Mouse (Mus musculus) NIH3T3 (cell line): Measurements from ENCODE around the gene Cyp2w1.

ENCODE experiments used
- DNase-seq: peaks from one replicate; pipeline ENCODE4 v3.0.0-alpha.2; 2012; ENCODE audit warnings: low read depth

Cyp2w1 gene

DNA sequence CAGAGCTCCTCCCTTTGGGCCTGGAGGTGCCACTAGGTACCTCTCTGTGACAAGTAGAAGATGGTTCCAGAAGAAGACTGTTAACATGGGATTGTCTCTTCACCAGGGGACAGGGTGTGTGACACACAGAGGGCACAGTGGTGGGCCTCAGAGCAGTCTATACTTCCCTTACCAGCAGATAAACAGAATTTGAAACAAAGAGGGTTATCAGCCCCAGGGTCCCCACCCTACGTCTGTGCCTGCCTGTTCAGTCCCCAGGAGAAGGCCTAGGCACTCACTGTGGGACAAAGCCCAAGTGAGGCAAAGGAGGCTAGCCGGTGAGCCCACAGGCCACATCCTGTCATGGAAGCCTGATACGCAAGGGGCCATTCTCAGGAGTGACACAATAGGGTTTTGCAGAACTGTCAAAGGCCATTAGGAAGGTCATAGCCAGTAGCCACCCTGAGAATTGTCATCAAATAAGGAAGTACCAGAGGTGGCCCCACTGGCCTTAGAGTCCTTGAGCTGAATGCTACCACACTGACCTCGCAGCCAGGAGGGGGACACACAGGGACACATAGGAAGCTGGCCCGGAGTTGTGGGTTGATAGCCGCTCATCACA, 52.5 kb downstream of the Cyp2w1 start, which contains the start of gene C130050O18Rik:
Gene C130050O18Rik, plus strand, starts transcription at position 480 of the 601 bp plus-strand sequence.
- no peak for DNase-seq

DNA sequence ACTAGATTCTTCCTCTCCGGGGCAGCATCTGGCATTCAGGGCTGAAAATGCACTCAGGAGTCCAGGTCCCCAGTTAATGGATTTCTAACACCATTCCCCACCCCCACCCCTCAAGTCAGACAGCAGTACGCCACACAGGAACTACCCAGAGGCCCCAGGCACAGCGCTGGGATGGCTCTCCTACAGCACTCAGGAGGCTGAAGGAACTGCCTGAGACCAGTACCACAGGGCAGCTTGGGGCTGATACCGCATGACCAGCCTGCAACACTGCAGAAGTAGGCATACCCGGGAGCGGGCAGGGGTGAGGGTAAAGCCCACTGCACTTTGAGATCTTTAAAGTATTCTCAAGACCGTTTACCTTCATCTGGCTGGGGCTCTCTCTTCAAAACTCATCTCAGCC, 53.1 kb downstream of the Cyp2w1 start:
- no peak for DNase-seq

DNA sequence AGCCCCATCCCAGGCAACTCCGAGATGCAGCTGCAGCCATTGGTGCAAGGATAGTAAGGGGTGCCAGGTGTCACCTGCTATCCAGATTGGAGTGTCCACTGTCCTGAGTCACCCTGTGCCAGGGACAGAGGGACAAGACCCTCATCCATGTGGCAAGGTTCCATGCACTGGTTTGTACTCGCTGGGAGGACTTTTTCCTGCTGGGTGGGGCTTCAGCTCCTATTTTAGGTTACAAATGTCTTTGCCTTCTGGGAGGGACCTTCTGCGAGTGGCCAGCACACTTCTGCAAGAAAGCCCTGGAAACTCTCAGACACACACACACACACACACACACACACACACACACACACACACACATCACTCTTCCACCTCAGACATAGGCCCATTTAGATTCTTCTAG, 53.5 kb downstream of the Cyp2w1 start:
- DNase-seq, result no peak
